Mouse (Mus musculus): ENCODE measurements around the gene Sh3d19.

DNA sequence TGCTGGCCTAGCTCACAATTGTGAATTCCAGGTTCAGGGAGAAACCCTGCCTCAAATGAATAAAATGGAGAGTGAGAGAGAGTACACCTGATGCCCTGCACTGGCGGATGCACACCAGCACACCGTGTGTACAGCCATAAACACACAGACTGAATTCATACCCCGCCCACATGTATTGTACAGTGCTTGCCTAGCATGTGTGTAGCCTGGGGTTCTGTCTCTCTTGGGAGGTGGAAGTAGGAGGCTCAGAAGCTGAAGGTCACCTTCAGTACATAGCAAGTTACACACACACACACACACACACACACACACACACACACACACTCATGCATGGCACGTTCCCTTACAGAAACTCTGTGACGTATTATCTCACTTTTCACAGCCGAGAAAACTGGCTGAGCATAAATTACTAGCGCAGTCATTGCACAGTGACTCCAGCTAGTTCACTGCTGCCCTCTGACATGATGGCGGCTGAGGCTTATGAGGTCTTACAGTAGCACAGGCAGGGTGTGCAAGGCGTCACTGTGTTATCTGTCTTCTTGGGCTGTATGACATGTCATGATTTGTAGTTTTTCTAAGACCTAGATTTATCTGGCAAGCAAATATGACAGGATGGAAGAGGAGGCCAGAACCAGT, 62.7 kb downstream of the Sh3d19 start:
- TF ChIP-seq POLR2A (IDR thresholded peaks at IDR 0.05; ENCODE audit: low read depth, low read length) (no peak), CTCF (conservative IDR thresholded peaks at IDR 0.05; ENCODE audit: insufficient read depth, insufficient read length, low read depth, low read length) (no peak)

Data from kidney, adult 2 months (tissue).